Mouse (Mus musculus): ENCODE results near the gene Cyb561d1. TPM values are rescaled to one million over a fixed set of nuclear protein-coding genes. Genes with fewer than 3 reads are reported as not detected.

Gene Cyb561d1
- polyA plus RNA-seq, 1 experiment from 2014 or later, result 3.5 TPM

DNA sequence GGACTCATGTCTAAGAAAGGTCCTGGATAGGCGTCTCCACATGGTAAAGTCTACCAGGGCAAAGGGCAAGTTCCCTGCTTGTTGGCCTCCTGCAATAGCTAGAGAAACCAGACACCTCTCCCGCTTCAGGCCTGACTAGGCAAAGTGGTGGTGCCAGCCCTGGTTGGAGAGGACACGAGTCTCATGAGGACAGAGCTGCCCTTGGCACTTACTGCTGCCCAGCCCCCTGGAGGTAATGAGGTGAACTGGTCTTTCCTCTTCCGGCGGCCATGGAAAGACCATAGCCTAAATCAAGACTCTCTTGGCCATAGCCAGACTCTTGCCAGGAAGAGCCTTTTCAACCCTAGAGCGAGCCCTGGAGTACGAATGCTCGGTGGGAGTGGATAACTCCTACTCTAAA, 11.4 kb upstream of the Cyb561d1 start:
- Histone ChIP-seq H3K36me3 (no peaks in the 10 kb centered on the region), H3K9me3 (no peaks in the 10 kb centered on the region), H3K4me1 (replicated peaks) (peaks cover 32% of the 10 kb centered on the region), H3K27me3 (no peaks in the 10 kb centered on the region), H3K4me3 (no peak overlapping the region), H3K9ac (no peak overlapping the region), H3K27ac (replicated peaks) (peak overlapping the region; percentile 97; the same call in 1 of the 2 replicates), H3K4me2 (no peak overlapping the region)
- WGBS, result 90% methylated on average over 8 of the region's 8 CpGs
- ATAC-seq (ENCODE audit: low FRiP score, low read depth), result no peak

DNA sequence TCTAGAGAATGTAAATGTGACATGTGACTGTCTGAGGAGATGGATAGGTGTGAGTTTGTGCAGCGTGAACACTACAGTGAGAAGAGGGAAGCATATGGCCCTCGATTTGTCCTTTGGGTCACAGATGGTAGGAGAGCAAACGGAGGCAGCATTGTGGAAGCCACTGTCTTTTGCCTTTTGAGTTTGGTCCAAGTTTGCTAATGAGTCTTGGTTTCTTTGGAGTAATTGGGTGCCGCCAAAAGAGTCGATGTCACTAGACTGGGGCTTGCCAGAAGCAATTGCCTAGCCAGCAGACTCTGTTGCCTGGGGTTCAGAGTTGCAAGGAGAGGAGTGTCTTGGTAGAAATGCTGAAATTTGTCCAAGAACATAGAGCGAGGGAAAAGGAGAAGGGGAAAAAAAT, 10.8 kb upstream of the Cyb561d1 start:
- Histone ChIP-seq H3K4me3 (peak overlapping the region; percentile 53; the same call in 1 of the 2 replicates), H3K4me1 (replicated peaks) (peaks cover 32% of the 10 kb centered on the region), H3K9me3 (no peaks in the 10 kb centered on the region), H3K27me3 (no peaks in the 10 kb centered on the region), H3K36me3 (peaks cover 1% of the 10 kb centered on the region; the same call in 1 of the 2 replicates), H3K9ac (no peak overlapping the region), H3K27ac (replicated peaks) (peak overlapping the region; percentile 97), H3K4me2 (peak overlapping the region; percentile 70)
- ATAC-seq (ENCODE audit: low FRiP score, low read depth), result no peak
- WGBS, result 52% methylated on average over 6 of the region's 6 CpGs

DNA sequence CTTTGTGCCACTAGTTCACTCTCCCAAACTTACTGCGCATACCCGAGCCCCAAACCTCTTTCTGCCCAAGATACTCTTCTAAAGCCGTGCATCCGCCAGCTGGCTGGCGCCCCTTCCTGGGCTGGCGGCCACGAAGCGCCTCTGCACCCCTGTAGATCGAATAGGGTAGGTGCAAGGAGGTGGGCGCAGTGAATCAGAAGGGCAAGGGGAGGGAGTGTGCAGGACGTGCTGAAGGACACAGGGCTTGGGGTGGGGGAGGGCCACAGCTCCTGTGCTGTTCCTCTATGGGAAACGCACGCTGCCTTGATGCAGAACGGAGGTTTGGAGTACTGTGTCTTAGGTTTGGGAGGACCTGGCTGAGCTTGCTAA, 9.7 kb upstream of the Cyb561d1 start, which contains the start of gene Atxn7l2:
Atxn7l2 (minus strand) TSS at position 164 of the 369 bp plus-strand sequence.
- peak; percentile 90 for ATAC-seq (ENCODE audit: low FRiP score, low read depth)

DNA sequence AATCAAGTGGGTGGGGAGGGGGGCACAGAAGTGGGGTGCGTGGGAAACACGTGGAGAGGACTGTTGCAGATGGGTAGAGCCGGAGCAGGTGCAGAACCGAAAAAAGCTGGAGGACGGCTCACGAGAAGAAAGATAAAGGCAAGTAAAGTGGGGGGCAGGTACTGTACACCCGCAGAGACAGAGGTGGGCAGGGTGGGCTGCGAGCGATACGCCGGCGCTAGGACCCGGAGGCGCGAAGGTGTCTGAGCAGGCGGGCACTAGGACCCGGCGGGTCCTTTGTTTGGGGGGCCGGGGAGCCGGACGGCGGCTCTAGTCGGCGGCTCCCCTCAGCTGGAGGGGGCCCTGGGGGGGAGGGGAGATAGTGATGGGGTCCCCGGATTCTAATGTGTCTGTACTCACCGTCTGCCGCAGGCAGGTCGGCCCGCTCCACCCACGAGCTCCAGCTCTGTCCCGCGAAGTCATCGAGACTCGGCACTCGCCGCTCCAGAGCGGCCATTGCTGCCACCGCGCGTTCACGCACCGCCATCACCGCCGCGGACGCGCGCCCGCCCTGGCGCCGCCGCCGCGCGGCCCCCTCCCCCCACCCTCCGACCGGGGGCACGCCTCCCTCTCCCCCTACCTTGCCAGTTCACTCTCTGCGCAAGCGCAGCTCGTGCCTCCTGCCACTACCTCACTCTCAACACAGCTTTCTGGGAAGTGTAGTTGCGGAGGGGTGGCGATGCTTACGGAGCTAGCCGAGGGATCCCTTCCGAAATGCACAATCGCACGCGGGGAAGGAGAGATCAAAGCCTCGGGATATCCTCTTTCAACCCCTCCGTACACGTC, 9.1 kb upstream of the Cyb561d1 start:
- H3K36me3 ChIP-seq, result peaks cover 18% of the 10 kb centered on the region
- H3K9me3 ChIP-seq, result no peaks in the 10 kb centered on the region
- peaks cover 32% of the 10 kb centered on the region for H3K4me1 ChIP-seq (replicated peaks)
- under 1% methylated on average over 57 of the region's 72 CpGs for WGBS
- ATAC-seq (ENCODE audit: low FRiP score, low read depth), result peak; percentile 94
- no peaks in the 10 kb centered on the region for H3K27me3 ChIP-seq
- peak overlapping the region; percentile 75 for H3K9ac ChIP-seq
- peak overlapping the region; percentile 88 for H3K4me2 ChIP-seq
- peak overlapping the region; percentile 53 for H3K4me3 ChIP-seq
- H3K27ac ChIP-seq (replicated peaks), result peak overlapping the region; percentile 97

More for the DNA sequence above, 9.7 kb upstream of the Cyb561d1 start, which contains the start of gene Atxn7l2:
- Histone ChIP-seq H3K4me1 (replicated peaks) (peaks cover 32% of the 10 kb centered on the region), H3K4me3 (peak within 1 kb of the TSS; percentile 53), H3K4me2 (peak within 1 kb of the TSS; percentile 88), H3K27ac (replicated peaks) (peak within 1 kb of the TSS; percentile 97), H3K27me3 (no peaks in the 10 kb centered on the region), H3K36me3 (peaks cover 12% of the 10 kb centered on the region), H3K9ac (peak within 1 kb of the TSS; percentile 75), H3K9me3 (no peaks in the 10 kb centered on the region)
- WGBS, result 0% methylated on average over 14 of the region's 14 CpGs

DNA sequence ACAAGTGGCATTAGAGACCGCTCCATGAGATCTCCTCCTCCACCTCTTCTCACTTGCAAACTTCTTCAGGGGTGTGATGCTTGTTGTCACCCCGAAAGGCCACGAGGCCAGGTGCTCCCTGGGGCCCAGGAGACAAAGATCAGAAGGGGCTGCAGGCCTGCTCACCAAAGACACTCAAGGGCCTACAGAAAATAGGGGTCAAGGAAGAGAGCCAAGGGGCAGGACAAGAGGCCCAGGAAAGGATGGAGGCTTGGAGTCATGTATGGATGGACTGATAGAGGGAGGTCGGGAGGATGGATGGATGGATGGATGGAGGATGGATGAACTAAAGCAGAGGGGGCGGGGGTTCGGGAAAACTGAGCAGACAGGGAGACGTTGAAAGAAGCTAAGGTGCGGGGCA, 8.5 kb upstream of the Cyb561d1 start:
- no peak; the same call in 1 of the 2 replicates for ATAC-seq (ENCODE audit: low FRiP score, low read depth)
- WGBS, result 4% methylated on average over 8 of the region's 8 CpGs
- Histone ChIP-seq H3K4me2 (peak overlapping the region; percentile 88), H3K27me3 (no peaks in the 10 kb centered on the region), H3K4me1 (replicated peaks) (peaks cover 32% of the 10 kb centered on the region), H3K4me3 (peak overlapping the region; percentile 53), H3K9me3 (no peaks in the 10 kb centered on the region), H3K36me3 (peaks cover 25% of the 10 kb centered on the region), H3K27ac (replicated peaks) (peak overlapping the region; percentile 97), H3K9ac (peak overlapping the region; percentile 75)

DNA sequence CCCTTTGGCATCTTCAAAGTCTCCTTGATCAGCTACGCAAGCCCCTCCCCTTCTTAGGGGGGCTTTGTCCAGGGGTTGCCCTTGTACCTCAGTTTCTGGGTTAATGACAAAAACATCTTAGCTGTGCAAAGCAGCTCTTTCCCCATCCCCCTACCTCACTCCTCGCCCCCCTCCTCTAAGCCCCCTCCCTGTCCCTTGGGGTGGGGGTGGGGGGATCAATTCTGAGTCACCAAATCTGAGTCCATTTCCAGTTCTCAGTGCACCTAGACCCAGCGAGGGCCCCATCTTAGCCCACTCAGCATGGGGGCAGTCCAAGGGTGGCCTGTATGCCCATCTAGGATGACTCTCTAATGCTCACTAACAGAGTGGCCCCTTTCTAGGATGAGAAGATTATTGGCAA, 8.0 kb upstream of the Cyb561d1 start:
- no peaks in the 10 kb centered on the region for H3K27me3 ChIP-seq
- H3K27ac ChIP-seq (replicated peaks), result peak overlapping the region; percentile 97
- H3K9me3 ChIP-seq, result no peaks in the 10 kb centered on the region
- peaks cover 29% of the 10 kb centered on the region for H3K36me3 ChIP-seq
- WGBS, result 49% methylated on average over 3 of the region's 3 CpGs
- peak overlapping the region; percentile 53 for H3K4me3 ChIP-seq
- no peak for ATAC-seq (ENCODE audit: low FRiP score, low read depth)
- peaks cover 32% of the 10 kb centered on the region for H3K4me1 ChIP-seq (replicated peaks)
- H3K4me2 ChIP-seq, result peak overlapping the region; percentile 88
- peak overlapping the region; percentile 75 for H3K9ac ChIP-seq

DNA sequence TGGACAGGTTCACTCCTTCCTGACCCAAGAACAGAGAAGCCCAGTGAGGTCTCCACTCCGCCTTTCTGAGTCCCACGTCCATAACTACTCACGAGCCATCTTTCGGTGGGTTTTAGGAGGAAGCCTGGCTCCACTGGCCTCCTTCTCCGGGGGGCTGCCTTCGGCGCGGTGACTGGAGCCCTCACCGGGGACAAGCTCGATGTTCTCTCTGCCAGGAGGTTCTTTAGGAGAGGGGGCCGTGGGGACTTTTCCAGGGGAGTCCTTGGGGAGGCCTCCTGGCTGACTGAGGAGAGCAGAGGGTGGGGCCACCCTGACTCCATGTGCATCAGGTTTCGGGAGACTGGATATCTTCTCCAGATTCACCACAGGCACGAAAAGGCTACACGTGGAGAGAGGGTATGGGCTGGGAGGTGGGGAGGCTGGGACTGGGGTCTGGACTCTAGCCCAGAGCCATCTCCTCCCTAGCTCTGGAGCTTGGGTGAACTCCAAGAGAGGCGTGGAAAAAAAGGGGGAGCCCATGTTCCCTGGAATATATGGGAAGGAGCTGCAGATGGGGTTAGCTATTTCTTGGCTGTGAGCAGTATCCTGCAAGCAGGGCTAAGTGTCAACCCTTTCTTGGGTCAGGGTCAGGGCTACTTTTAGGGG, 5.8 kb upstream of the Cyb561d1 start:
- Histone ChIP-seq H3K9me3 (no peaks in the 10 kb centered on the region), H3K27ac (replicated peaks) (no peak overlapping the region), H3K4me3 (no peak overlapping the region), H3K36me3 (peaks cover 48% of the 10 kb centered on the region), H3K4me2 (no peak overlapping the region), H3K27me3 (no peaks in the 10 kb centered on the region), H3K4me1 (replicated peaks) (peaks cover 24% of the 10 kb centered on the region), H3K9ac (no peak overlapping the region)
- ATAC-seq (ENCODE audit: low FRiP score, low read depth), result no peak
- WGBS, result 83% methylated on average over 15 of the region's 15 CpGs

DNA sequence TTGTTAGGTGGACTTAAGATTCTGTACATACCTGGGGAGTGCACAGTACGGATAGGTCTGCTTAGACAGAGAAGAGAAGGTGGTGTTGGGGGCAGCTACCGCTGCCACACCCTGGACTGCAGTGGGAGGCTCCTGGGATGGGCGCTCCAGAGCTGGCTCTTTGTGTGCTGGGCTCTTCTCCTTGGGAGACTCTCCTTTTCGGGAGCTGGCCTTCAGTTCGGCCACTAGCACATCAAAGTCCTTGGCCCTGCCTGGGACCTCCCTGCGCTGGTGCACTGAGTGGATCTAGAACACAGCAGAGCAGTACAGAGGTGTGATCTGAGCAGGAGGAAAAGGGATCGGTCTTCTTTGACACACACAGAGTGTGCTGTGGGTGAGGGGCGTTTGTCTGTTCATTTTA, 4.6 kb upstream of the Cyb561d1 start:
- H3K4me3 ChIP-seq, result no peak overlapping the region
- peaks cover 27% of the 10 kb centered on the region for H3K4me1 ChIP-seq (replicated peaks)
- 89% methylated on average over 8 of the region's 8 CpGs for WGBS
- H3K9me3 ChIP-seq, result no peaks in the 10 kb centered on the region
- H3K36me3 ChIP-seq, result peaks cover 48% of the 10 kb centered on the region
- no peaks in the 10 kb centered on the region for H3K27me3 ChIP-seq
- no peak overlapping the region for H3K4me2 ChIP-seq
- no peak for ATAC-seq (ENCODE audit: low FRiP score, low read depth)
- no peak overlapping the region for H3K9ac ChIP-seq
- no peak overlapping the region for H3K27ac ChIP-seq (replicated peaks)

DNA sequence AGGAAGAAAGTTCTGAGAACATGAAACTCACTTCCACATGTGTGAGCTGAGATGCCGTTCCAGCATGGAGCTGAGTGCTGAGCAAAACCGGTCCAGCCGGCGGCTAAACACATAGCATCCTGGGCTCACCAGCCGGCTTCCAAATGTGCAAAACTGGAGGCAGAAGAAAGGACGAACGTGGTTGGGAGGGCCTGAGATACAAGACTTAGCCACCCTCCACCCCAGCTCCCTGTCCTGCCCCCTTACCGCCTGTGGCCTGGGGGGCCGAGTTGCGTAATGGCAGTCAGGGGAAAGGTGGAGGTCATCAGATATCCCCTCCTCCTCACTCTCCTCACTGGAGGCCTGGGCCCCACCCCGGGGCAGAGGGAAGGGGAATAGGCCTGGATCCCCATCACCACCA, 3.5 kb upstream of the Cyb561d1 start:
- no peak for ATAC-seq (ENCODE audit: low FRiP score, low read depth)
- Histone ChIP-seq H3K4me3 (no peak overlapping the region), H3K27me3 (no peaks in the 10 kb centered on the region), H3K27ac (replicated peaks) (no peak overlapping the region), H3K36me3 (peaks cover 48% of the 10 kb centered on the region), H3K4me2 (no peak overlapping the region), H3K9ac (no peak overlapping the region), H3K4me1 (replicated peaks) (peaks cover 36% of the 10 kb centered on the region), H3K9me3 (no peaks in the 10 kb centered on the region)
- 93% methylated on average over 11 of the region's 11 CpGs for WGBS

DNA sequence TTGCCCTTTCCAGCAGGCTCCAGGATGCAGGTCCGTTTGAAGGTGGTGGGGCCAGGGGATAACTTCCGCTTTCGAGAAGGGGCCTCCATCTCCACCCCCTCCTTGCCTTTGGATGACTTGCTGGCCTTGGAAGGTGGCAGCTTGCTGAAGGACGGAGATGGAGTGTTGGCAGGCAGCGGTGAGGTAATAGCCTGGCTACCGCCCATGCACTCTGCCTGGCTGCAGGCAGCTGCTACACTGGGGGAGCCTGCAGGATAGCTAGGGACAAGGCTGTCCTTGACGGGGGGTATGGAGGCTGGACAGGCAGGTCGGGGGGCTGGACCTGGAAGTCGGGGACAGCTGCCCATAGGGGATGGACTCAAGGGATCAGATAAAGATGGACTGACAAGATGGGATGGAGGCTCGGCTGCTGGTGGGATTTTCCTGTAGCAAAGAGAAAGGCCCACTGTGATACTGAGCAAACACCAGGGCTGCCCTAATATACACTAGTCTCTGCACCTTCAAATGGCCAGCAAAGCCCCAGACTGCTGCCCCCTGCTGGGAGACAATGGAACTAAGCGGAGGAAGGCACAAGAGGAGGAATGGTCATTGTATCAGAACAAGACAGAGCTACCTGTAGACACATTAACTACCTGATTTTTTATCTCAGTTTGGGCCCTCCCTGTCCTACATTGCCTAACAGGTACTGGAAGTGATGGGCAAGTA, 2.8 kb upstream of the Cyb561d1 start:
- WGBS, result 84% methylated on average over 11 of the region's 11 CpGs
- ATAC-seq (ENCODE audit: low FRiP score, low read depth), result no peak
- no peak overlapping the region for H3K4me2 ChIP-seq
- no peaks in the 10 kb centered on the region for H3K27me3 ChIP-seq
- H3K9me3 ChIP-seq, result no peaks in the 10 kb centered on the region
- no peak overlapping the region for H3K4me3 ChIP-seq
- no peak overlapping the region for H3K27ac ChIP-seq (replicated peaks)
- H3K36me3 ChIP-seq, result peaks cover 48% of the 10 kb centered on the region
- H3K9ac ChIP-seq, result no peak overlapping the region
- H3K4me1 ChIP-seq (replicated peaks), result peaks cover 29% of the 10 kb centered on the region

DNA sequence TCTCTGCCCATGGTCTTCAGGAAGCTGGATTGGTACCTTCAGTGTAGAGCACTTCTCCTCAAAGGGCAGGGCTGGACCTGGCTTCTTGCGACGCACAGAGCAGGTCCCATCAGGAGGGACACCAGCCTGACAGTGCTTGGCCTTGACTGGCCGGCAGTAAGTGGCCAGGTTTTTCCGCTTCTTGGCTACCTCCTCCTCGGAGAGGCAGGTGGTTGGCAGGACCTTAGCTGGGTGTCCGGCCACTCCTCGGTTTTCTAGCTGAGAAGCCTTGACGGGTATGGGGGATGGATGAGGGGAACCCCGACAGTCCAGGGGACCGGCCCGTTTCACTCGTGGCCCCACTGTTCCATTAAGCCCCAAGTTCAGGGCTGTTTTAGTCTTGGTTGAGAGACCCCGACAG, 2.2 kb upstream of the Cyb561d1 start:
- ATAC-seq (ENCODE audit: low FRiP score, low read depth), result no peak
- Histone ChIP-seq H3K9ac (no peak overlapping the region), H3K36me3 (peaks cover 48% of the 10 kb centered on the region), H3K27ac (replicated peaks) (no peak overlapping the region), H3K4me1 (replicated peaks) (peaks cover 23% of the 10 kb centered on the region), H3K9me3 (no peaks in the 10 kb centered on the region), H3K4me3 (no peak overlapping the region), H3K27me3 (no peaks in the 10 kb centered on the region), H3K4me2 (no peak overlapping the region)
- WGBS, result 94% methylated on average over 13 of the region's 13 CpGs

DNA sequence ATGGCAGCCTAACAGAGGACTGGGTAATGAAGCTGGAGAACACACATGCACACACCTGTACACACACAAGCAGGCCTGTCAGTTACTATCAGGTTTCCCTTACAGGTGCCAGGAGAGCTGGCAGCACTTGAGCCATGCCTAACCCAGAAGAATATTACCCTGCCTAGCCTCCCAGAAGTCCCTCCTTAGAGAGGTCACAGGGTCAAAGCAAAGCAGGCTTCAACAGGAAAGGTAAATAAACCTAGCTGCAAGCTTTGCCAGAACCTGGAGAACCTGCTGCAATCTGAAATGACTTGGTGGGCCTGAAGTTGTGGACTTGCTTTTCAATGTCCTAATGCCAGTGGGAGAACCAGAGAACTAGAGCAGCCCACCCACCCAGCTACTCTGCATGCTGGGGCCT, 1.5 kb upstream of the Cyb561d1 start:
- H3K27ac ChIP-seq (replicated peaks), result no peak overlapping the region
- no peak overlapping the region for H3K4me2 ChIP-seq
- H3K9ac ChIP-seq, result no peak overlapping the region
- H3K4me3 ChIP-seq, result no peak overlapping the region
- no peaks in the 10 kb centered on the region for H3K27me3 ChIP-seq
- H3K36me3 ChIP-seq, result peaks cover 48% of the 10 kb centered on the region
- peaks cover 20% of the 10 kb centered on the region for H3K4me1 ChIP-seq (replicated peaks)
- no peak for ATAC-seq (ENCODE audit: low FRiP score, low read depth)
- no peaks in the 10 kb centered on the region for H3K9me3 ChIP-seq
